Comparison of ENCODE assay signal across 20 mouse cellular contexts in genomic region chr11:53911011-53911410, GRCm38 (mm10).
"Had no signal": no experiment of that assay in that cellular context is flagged by ENCODE, and none has a peak within 500 bp of the region (broad histone marks: within the 10 kb centered on the region; RNA-seq: fewer than 3 reads in every experiment).

No protein-coding gene starts in this region.

- H3K4me2 ChIP-seq: limb, embryonic 12.5 days; limb, embryonic 15.5 days; lung, embryonic 15.5 days; midbrain, embryonic 13.5 days; neural tube, embryonic 13.5 days had no signal

- H3K4me1 ChIP-seq: limb, embryonic 12.5 days; limb, embryonic 15.5 days; lung, embryonic 15.5 days; megakaryocyte, embryonic 14.5 days; midbrain, embryonic 10.5 days; midbrain, embryonic 13.5 days; neural tube, embryonic 13.5 days had no signal

- H3K27ac ChIP-seq: kidney, postnatal 0 days; limb, embryonic 12.5 days; limb, embryonic 15.5 days; liver, embryonic 14.5 days; lung, embryonic 15.5 days; midbrain, embryonic 10.5 days; midbrain, embryonic 13.5 days; neural tube, embryonic 13.5 days had no signal

- H3K4me3 ChIP-seq: limb, embryonic 12.5 days; limb, embryonic 15.5 days; lung, embryonic 15.5 days; megakaryocyte, embryonic 14.5 days; midbrain, embryonic 10.5 days; midbrain, embryonic 13.5 days; myocyte; neural tube, embryonic 13.5 days had no signal

- H3K36me3 ChIP-seq: limb, embryonic 12.5 days; limb, embryonic 15.5 days; lung, embryonic 15.5 days; midbrain, embryonic 10.5 days; midbrain, embryonic 13.5 days; neural tube, embryonic 13.5 days had no signal

- H3K9me3 ChIP-seq: limb, embryonic 12.5 days; limb, embryonic 15.5 days; lung, embryonic 15.5 days; megakaryocyte, embryonic 14.5 days; midbrain, embryonic 10.5 days; midbrain, embryonic 13.5 days; neural tube, embryonic 13.5 days had no signal

- H3K27me3 ChIP-seq: limb, embryonic 12.5 days; limb, embryonic 15.5 days; lung, embryonic 15.5 days; midbrain, embryonic 13.5 days; neural tube, embryonic 13.5 days had no signal

- H3K9ac ChIP-seq: limb, embryonic 12.5 days; limb, embryonic 15.5 days; liver, embryonic 14.5 days; lung, embryonic 15.5 days; midbrain, embryonic 13.5 days; neural tube, embryonic 13.5 days had no signal

- DNase-seq: kidney, adult 2 months; kidney, postnatal 25 days; left cerebral cortex, postnatal 4 days; lung, adult 18-20 months; lung, postnatal 10 days; lung, postnatal 36 days; retina, postnatal 1 day; right cerebral cortex, postnatal 25 days; thymus, postnatal 25 days had no signal

- ATAC-seq: midbrain, embryonic 13.5 days; midbrain, embryonic 16.5 days had no signal
